Mouse (Mus musculus): ENCODE results near the gene C1s2.

DNA sequence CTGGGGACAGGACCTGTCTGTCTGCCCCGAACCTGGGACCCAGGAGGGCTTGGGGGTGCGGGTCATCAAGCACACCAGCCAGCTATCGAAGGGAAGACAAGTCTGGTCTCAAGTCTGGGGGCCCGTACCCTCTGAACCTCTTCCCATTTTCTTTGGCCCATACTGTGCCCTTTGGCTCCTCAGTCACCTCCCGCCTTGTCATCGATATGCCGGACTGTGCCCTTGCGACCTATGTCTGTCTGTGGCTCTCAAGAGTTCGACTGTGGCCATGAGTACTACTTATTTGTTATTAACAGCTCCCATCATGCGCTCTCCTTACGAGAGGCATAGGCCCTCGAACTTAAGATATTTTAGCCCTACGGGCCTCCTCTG is 27.5 kb upstream of the C1s2 start:
- TF ChIP-seq CTCF (IDR thresholded peaks at IDR 0.05; ENCODE audit: control insufficient read depth, insufficient read depth, insufficient replicate concordance, low read depth, low read length), result no peak
- TF ChIP-seq POLR2A (IDR thresholded peaks at IDR 0.05; ENCODE audit: control insufficient read depth, low read depth, low read length), result no peak
